Mouse (Mus musculus) lung, postnatal 0 days (tissue): ENCODE results near the gene 1600012H06Rik.
"Not testable (repeated sequence)": the region's sequence is repeated elsewhere in the genome, so short reads cannot be mapped to it uniquely, and the experiment has no call there.

Source experiments
- CTCF ChIP-seq: IDR thresholded peaks from 2 replicates; pipeline ENCODE4 v1.5.1; 2016; ENCODE audit warnings: antibody characterized with exemption, mild to moderate bottlenecking
- EP300 ChIP-seq: IDR thresholded peaks from 2 replicates; pipeline ENCODE4 v1.6.1; 2016; ENCODE audit warnings: antibody characterized with exemption, mild to moderate bottlenecking, control low read depth

DNA sequence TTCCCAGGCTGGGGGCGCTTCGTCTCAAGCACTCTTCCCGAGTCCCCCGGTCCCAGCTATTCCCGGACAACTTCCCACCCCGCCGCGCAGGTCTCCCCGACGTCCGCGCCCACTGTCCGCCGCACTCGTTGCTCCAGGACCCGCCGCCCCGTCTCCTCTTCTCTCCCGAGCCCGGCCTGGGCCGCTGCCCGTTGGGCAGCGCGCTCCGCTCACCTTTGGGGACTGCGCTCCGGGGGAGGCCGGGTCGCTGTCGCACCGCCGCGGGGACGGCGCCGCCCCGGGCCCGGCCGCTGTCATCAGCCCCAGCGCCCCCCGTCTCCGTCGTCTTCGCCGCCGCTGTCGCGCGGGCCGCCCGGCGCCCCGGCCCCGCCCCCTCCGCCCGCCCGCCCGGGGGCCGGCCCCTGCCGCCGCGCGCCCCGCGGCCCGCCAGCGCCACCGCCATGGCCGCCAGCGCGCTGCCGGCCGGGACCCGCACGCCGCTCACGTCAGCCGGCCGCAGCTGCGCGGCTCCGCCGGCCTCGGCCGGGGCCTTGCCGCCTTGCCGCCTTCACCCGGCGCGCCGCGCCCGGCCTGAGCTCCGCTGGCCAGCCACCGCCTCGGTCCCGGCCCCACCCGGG is 49.6 kb downstream of the 1600012H06Rik start:
- not testable (repeated sequence) for TF ChIP-seq CTCF, EP300
